Mouse (Mus musculus) heart, postnatal 10 days (tissue): ENCODE results near the gene Exoc3l4. TPM values are rescaled to one million over a fixed set of nuclear protein-coding genes. Genes with fewer than 3 reads are reported as not detected.
A peak's percentile ranks its signal among the peaks of the same experiment; 100 is the strongest.

Source experiments
- DNase-seq, 2 experiments: peaks; one replicate each; pipeline ENCODE4 v3.0.0; 2021
- intact Hi-C: fragments of 180-260 bp; cut with DNase I; formaldehyde crosslinking; loops from one replicate; pipeline ENCODE4 v1.15.1; 2025
- total RNA-seq, 2 experiments: library from RNA; stranded (reverse); gene quantifications; 2 replicates each; pipeline ENCODE4 v1.2.3; 2021

The Exoc3l4 gene
- total RNA-seq, 2 experiments from 2014 or later = 5.3 to 8.3 TPM

DNA sequence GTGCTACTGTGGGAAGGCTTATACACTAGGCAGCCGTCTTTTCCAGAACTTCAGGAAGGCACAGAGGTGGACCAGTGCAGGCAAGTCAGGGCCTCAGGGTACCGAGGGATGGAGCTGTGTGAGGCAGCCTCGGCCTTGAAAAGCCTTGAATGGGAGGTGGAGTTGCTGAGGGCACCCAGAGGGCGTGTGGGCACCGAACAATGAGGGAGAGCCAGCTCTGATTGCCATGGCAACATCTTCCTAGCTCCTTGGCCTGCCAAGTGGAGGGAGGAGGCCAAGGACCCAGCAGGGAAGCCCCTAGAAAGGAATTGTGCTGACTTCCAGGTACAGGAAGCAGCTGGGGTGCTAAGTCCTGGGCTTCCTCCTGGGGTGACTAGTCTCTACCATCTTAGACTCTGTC is 7.2 kb upstream of the Exoc3l4 start:
- intact Hi-C loops = no loop called here
- no peak for DNase-seq

DNA sequence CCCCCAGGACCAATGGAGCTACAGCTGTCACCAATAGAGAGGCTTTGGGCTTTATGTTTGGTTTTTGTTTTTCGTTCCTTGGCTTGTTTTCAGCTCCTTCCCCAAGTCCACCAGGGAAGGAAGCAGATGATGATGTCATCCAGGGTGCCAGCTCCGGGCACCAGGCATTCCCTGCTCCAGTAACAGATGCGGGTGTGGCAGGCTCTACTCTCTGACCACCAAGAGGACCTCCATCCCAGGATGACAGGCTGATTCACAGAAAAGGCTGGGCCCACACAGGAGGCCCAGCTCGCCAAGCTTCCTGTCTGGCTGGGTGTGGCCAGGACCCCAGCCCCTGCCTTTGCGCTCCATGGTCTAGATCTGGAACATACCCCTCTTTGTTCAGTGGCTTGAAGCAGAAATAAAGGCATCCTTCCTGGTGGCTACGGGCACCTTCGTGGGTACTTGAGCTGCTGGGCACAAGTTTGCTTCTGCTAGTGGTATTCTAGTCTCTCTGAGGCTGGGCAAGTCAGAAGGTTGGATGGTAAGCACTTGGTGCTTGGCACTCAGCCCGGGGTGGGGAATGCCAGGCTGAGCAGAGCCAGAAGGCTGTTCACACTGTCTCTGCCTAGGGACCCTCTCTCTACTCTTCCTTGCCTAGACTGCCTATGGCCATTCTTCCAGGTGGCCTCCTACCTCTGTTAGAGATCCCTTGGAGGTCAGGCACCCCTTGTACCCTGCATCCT is 5.0 kb upstream of the Exoc3l4 start:
- DNase-seq = peak; percentile 78 to 79
- intact Hi-C loops = loop anchor here (2.0 to 5.0 kb wide), 3 partner anchors 35 to 139 kb away; partner anchors contain the start of gene Cdc42bpb

DNA sequence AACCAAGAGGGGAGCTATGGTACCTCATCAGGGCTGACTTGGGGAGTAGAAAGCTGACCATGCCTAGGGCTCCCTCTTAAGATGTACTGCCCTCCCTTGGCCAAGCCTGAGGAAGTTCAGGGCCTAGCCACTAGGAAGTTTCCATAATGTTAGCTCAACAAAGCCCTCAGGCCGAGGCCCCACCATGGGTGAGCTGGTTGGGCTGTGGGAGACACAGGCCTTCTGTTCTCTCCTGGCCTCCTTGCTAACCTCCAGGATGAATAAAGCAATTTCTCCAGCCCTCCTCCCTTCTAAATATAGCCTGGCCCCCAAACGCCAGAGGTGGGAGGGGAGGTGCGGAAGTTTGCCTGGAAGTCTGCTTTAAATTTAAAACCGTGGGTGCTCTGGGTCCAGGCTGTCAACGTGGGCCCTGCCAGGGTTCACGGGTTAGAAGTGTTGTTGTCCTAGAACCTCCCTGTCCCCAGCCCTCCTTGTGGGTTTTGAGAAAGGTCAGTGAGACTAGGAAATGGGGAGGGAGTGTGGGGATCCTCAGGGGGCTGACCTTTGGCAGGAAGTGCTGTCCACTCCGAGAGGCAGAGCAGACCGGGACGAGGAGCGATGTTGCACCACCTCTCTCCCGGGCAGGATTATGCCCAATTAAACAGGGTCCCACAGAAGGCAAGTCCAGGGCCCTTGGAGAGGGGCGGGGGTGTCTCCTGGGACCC is 4.1 kb upstream of the Exoc3l4 start:
- DNase-seq = peak in 1 of 2 experiments; percentile 53

DNA sequence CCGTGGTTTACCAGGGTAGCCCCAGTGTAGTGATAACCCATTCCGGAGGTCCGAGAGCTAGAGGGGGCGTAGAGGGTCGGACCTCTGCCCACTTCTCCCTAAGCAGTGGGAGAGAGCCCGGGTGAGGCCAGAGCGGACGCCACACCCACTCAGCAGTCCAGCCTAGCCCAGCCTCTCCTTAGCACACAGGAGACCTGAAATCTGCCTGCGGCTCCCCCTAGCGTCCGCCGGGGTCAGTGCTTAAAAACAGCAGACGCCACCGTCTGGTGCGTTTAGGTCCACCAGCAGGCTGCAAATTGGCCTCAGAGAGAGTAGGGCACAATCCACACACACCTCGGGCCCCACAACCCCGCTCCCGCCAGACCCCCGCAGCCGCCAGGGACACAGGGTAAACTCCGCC is 3.5 kb upstream of the Exoc3l4 start:
- intact Hi-C loops = loop anchor here (1.0 to 5.0 kb wide), 4 partner anchors 12 to 140 kb away; partner anchors contain the start of gene Cdc42bpb
- DNase-seq = peak; percentile 95 to 97

More for the DNA sequence above, 4.1 kb upstream of the Exoc3l4 start:
- intact Hi-C loops = loop anchor here (1.0 to 5.0 kb wide), 4 partner anchors 11 to 140 kb away; partner anchors contain the start of gene Cdc42bpb

DNA sequence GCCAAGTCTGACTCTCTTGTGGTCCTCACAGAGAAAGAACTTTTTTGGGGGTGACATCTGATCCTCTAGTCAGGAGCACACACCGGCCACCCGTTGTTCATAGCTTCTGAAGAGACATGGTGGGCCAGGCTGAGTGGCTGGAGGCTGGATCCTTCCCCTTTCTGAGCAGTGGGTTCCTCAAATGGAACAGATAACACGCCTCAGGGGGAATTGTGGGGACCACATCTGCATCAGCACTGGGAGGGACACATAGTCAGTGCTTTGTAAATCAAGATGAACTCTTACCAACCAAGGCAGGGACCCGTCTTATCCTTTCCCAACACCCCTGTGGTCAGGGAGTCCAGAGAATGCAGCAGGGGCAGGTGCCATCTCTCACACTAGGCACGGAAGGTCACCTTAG is 3.1 kb downstream of the Exoc3l4 start:
- intact Hi-C loops = loop anchor here (5.0 to 10.0 kb wide), 2 partner anchors 83 to 225 kb away; no protein-coding TSS in a partner anchor
- DNase-seq = no peak

DNA sequence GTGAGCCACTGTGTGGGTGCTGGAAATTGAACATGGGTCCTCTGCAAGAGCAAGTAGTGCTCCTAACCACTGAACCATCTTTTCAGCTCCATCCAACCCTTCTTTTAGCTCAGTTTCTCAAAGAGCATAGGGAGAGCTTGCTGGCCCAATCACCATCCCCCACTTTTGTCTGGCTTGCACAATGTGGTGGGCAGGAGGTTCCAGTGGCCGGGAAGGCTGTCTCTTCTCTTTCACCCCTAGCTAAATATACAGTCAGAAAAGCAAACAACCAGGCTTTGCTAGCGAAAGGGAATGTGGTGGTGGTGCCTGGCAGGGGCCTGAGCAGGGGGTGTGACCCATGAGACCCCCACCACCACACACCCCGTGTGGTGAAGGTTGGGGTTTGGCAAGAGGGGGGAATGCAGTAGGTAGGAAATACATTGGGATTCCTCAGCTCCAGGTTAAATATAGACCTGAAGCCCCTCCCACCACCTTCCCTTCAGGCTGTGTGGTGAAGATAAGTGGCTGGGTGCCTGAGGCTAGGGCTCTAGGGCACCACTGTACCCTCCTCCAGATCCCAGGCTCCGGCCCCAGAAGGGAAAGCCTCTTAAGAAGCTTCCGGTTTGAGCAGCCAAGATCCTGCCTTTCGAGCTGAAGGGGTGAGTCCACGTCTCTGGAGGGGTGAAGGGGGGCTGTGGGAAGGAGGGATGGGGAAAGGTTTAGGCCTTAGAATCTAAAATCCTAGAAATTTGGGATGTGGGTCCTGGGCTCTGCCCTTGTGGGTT is 4.3 kb downstream of the Exoc3l4 start:
- DNase-seq = peak in 1 of 2 experiments; percentile 34
- intact Hi-C loops = loop anchor here (10.0 kb wide), 1 partner anchor 224 kb away; no protein-coding TSS in a partner anchor

DNA sequence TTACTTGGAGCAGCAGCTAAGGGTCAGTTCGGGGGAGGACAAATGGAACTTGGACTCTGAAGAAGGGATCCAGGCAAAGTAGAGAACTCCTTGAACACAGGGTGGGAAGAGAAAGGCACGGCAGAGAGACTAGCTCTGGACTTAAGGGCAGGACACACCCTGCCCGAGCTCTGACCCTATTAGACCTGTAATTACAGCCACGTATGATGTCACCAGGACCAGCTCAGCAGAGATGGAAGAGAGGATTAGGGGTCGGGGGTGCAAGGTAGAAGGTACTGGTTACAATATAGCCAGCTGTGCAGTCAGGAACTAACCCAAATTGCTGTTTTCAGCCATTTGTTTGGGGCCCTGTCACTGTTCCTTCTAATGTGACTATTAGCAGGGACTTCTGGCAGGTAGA is 6.0 kb downstream of the Exoc3l4 start:
- DNase-seq = no peak
- intact Hi-C loops = loop anchor here (10.0 kb wide), 1 partner anchor 222 kb away; no protein-coding TSS in a partner anchor

DNA sequence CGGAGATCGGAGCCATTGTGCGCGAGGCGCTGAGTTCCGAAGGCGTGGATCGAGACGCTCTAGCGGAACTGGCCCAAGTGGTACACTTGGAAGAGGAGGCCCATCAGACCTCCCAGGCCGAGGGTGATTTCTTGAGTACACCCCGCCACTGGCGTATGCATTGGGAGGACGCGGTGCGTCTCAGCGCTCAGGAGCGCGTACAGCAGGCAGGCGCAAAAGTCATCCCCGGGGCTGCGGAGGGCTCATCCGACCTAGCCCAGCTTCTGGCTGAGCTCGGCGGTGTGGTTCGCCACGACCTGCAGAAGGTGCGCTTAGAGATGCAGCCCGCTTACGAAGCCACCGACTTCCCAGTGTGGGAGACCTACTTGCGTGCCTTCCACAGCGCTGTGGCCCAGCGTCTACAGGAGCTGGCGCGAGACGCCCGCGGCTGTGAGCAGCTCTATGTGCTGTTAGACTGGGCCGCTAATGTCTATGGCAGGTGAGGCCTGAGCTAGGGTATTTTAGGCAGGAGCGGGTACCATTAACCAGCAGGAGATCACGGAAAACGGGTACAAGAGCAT is 6.8 kb downstream of the Exoc3l4 start:
- intact Hi-C loops = loop anchor here (10.0 kb wide), 1 partner anchor 221 kb away; no protein-coding TSS in a partner anchor
- no peak for DNase-seq

DNA sequence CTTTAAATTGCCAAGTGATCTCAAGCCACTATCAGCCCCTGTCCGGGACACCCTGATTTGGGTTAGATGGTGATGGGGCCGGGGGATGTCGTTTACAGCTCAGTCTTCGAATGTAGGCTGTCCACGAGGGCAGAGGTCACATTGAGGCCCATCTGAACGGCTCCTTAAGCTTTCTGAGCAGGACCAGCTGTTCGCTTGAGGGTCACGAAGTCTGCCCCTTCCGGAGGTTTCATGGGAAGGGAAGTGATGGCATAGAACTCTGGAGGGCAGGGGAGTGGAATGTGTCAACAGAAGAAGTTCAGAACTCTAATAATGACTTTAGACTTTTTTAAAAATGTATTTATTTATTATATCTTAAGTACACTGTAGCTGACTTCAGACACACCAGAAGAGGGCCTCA is 7.7 kb downstream of the Exoc3l4 start:
- intact Hi-C loops = loop anchor here (10.0 kb wide), 1 partner anchor 220 kb away; no protein-coding TSS in a partner anchor
- DNase-seq = no peak

DNA sequence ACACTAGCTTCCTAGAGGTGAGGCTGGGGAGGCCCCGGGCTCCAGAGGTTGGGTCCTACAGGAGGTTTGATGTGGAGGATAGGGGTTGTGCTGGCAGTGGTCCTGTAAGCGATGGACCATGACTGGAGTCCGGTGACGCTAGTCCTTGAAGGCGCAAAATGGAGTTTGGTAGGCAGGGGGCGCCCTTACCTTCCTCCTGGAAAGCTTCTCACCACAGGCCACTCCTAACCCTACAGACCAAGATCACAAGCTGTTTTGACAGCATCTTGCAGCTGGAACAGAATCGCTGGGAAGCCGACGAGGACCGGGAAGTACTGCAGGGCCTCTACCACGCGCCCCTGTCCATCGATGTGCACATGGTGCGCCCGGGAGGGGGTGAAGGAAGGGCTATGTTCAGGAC is 8.4 kb downstream of the Exoc3l4 start:
- DNase-seq = peak; percentile 92 to 95
- intact Hi-C loops = loop anchor here (1.0 to 10.0 kb wide), 2 partner anchors 80 to 220 kb away; no protein-coding TSS in a partner anchor

DNA sequence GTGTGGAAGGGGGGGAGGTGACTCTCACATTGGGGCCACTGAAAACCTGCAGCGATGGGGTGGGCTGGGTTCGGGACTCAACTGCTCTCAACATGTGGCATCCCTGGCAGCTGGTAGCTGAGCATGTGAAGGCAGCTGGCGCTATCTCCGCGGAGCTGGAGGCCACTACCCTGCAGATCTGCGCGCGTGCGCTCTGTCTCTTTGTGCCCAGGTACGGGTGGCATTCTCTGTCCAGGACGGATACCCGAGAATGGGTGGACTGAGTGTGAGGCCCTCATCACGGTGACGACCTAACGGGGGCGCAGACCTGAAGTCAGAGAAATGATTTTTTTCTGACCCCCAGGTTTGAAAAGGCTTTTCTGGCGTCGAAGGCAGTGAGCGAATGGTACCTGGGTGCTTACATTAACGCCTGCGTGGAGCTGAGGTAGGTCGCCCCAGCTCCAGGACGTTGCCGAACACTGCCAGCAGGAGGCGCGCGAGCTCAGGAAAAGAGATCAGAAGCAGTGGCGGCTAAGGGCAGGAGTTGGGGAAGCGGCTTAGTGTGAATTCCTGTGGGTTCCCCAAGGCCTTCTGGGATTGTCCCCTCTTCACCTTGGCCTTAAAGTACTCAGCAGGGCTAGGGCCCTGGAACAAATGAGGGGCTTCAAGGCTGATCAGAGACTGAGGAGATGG is 9.1 kb downstream of the Exoc3l4 start:
- peak; percentile 95 to 98 for DNase-seq
- intact Hi-C loops = loop anchor here (1.0 to 10.0 kb wide), 4 partner anchors 33 to 219 kb away; no protein-coding TSS in a partner anchor

DNA sequence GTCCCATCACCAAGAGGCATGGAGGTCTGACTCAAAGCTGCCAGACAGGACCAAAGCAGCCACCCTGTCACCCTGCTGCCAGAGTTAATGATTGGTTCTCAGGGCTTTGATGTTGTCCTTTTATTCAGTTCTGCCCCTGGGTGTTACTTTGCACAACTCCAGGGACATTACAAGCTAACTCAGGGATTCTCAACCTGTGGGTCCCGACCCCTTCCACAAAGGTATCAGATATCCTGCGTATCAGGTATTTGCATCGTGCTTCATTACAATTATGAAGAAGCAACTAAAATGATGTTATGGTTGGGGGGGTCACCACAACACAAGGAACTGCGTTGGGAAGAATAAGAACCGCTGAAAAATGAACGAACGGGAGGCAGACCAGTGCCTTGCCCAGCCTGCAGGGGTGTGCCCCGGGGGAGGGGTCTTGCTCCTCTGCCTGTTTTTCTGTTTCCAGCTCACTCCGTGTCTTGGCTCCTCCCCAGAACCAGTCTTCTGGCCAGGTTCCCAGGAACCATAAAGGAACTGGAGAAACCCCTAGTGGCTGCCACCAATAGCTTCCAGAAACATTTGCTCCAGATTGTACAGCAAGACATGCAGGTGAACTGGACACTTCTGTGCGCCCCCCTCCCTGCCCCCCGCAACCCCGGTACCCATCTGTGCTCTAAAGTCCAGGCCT is 10.8 kb downstream of the Exoc3l4 start:
- DNase-seq = peak in 1 of 2 experiments; percentile 41
- intact Hi-C loops = loop anchor here (10.0 kb wide), 1 partner anchor 217 kb away; no protein-coding TSS in a partner anchor

DNA sequence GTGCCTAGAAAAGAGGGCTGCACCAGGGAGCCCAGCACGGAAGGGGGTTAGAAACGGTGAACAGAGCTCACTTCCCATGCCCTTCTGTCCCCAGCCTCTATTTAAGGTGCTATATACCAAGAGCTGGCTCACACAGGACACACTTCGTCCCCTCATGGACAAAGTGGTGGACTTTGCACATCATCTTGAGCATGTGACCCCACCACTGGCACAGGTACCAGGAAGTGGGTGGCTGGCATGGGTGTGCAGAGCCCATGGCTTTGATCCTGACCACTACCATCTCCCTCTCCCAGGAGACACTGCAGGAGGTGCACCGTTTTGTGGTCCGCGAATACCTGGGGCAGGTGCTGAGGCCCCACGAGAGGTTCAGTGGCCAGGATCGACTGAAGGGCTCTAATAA is 11.5 kb downstream of the Exoc3l4 start:
- intact Hi-C loops = loop anchor here (10.0 kb wide), 1 partner anchor 216 kb away; no protein-coding TSS in a partner anchor
- no peak for DNase-seq

DNA sequence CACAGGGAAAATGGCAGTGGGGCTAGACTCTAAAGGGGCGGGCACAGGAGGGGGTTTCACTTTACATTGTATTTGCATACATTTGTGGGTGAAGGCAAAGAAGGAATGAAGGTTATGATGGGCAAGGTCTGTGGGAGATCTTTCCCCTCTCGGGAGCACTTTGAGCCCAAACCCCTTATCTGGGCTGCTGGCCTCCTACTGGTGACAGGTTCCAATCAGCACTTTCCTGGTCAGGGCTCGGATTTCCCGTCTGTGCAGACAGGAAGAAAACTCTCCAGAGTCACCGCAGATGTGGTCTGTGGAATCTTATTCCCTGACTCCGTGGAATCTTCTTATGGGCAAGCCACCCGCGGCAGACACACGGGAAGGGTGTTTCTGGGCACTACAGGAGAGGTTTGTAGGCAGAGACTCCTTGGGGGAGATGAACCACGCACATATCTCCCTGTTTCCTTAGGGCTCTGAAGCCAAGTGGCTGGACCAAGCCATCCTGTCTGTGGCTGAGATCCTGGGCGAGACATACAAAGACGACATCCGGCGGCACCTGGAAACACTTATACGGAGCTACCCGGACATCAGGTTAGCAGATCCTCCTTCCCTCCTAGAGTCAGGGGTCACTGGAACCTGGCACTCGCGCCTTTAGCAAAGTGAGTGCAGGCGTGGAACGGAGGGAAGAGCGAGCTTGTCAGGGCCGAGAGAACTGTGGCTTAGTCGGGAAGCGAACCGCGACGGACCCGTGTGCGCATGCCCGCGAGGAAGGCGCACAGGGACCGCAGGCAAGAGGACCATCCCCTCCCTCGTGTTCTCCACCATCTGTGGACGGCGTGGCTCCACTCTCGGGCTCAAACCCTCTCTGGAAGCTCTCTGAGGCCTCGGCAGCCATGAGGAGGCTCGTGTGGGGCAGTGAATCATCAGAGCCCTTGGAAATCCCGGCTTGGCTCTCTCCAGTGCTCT is 12.4 kb downstream of the Exoc3l4 start:
- intact Hi-C loops = loop anchor here (10.0 kb wide), 1 partner anchor 216 kb away; no protein-coding TSS in a partner anchor
- DNase-seq = peak; percentile 63 to 75

DNA sequence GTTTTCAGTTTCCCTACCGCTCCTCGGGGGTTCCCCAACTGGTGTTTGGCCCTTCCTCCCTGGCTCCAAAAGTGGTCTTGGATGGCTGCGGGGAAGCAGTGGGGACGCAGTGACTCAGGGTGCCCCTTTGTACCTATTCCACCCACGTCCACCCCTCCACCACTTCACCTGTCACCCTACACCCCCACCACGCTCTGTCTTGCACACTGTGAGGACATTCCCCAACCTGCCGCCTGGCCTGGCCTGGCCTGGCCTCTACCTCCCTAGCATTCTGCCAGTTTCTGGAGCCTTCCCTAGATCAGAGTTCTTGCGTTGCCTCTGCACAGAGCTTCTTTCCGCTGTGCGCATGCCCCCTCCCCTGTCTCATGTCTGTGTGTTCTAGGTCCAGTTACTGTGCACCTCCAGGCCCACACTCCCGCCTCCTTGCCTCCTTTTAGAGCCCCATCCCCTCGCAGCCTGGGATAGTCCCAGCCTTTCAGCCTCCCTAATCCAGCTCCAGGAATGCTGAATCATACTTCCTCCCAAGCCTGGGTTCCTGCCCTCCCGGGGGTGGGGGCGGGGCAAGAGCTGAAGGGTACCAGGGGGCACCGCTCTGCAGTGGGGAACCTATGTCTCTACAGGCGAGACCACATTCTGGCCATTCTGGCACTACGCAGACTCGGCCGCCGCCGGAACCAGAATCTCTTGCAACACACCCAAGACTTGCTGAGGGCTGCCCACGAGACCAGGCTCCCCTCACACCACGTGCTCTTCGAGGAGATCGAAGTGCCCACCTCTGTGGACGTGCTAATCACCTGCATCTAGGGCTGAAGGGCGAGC is 13.4 kb downstream of the Exoc3l4 start:
- peak; percentile 46 to 57 for DNase-seq
- intact Hi-C loops = no loop called here

DNA sequence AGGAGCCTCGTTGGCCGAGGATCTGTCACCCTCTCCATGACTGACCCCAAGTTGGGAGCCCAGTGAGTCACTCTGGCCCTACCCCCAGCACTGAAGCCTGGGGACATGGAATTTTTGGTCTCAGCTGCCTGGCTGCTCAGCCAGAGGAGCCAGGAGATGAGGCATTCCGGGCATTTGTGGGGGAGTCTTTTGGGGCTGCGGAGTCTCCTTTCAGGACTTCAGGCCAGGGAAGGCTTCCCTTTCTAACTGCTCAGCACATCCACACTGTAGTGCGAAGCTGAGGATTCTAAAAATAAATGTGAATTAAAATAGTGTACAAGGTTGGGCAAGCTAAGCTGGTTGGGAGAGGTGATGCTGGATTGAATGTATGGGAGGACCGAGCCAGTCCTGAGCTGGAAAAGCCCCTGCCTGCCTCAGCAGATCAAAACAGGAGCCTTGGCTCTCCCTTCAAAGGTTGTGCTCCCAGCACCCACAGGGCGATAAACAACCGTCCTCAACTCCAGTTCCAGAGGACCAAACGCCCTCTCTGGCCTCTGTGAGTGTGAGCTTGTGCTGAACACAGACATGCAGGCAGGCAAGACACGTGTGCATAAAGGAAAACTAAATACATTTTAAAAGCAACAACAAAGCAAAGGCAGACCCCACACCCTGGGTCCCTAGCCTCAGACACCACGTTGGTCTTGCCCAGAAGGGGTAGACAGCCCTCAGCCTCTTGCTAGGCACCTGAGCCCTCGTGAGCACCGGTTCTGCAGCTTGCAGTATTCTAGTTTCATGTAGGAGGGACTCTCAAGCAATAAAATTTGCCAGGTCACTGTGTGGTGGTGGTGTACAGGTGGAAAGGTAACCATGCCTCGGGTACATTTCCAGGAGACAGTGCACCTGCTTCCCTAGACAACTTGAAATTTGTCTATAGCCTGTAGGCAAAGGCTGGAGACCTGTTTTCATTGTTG is 14.3 kb downstream of the Exoc3l4 start:
- DNase-seq = peak in 1 of 2 experiments; percentile 54
- intact Hi-C loops = no loop called here
